Comparison of ENCODE assay signal across 7 mouse cellular contexts in the genomic region with DNA sequence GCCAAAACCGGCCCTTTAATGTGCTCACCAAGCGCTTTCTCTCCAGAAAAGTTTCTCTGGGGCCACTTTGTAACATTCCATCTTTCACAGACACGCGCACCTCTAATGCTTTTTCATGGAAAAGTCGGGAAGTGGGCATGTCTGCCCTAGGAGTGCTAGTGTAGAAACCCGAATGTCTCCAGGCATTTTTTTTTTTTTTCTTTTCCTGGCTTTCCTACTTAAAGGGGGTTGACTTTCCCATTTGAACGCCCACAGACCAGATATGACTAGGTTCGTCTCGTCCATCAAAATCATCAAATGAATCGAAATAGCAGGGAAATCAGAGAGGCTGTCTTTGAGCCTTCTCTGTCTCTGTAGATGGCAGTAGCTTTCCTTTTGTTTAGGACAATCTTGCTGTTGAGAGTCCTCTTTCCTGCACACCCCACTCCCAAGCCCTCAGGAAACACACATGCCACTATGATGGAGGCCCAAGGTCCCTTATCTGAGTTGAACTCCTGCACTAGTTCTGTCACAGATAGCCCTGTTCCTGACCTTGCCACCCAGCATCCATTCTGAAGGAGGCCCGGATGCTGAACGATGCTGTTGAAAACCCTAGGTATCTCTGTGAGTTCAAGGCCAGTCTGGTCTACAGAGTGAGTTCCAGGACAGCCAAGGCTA. TPM values are rescaled to one million over a fixed set of nuclear protein-coding genes. Genes with fewer than 3 reads are reported as not detected.
DNase-seq lines count a peak whose midpoint lies in the region; ATAC-seq and TF ChIP-seq lines count a peak whose summit lies in the region.

No protein-coding gene starts in this region.

- TF ChIP-seq CTCF in heart, postnatal 0 days (IDR thresholded peaks at IDR 0.05; ENCODE audit: low read depth): 0 out of 2 replicates have a peak, but pooled peaks have one; percentile 10

- peaks cover 4% of the 10 kb centered on the region for H3K36me3 ChIP-seq in heart, postnatal 0 days (replicated peaks; ENCODE audit: control insufficient read depth, insufficient read depth, low read length)
- peaks cover 17% of the 10 kb centered on the region for H3K36me3 ChIP-seq in liver, embryonic 15.5 days (replicated peaks)
- H3K36me3 ChIP-seq in neural tube, embryonic 15.5 days: peaks cover 1% of the 10 kb centered on the region; the same call in 1 of the 2 replicates

- 12% methylated on average over 12 of the region's 12 CpGs for WGBS in heart, postnatal 0 days
- WGBS in liver, embryonic 15.5 days (ENCODE audit: insufficient replicate concordance): 3% methylated on average over 12 of the region's 12 CpGs
- WGBS in neural tube, embryonic 15.5 days: 18% methylated on average over 12 of the region's 12 CpGs

- no peaks in the 10 kb centered on the region for H3K27me3 ChIP-seq in heart, postnatal 0 days (ENCODE audit: control insufficient read depth, insufficient read depth, low read length)
- H3K27me3 ChIP-seq in liver, embryonic 15.5 days: no peaks in the 10 kb centered on the region
- no peaks in the 10 kb centered on the region for H3K27me3 ChIP-seq in neural tube, embryonic 15.5 days (replicated peaks)

- H3K4me3 ChIP-seq in heart, postnatal 0 days (ENCODE audit: low read depth, low read length): peak overlapping the region; percentile 87
- peak overlapping the region; percentile 100 for H3K4me3 ChIP-seq in liver, embryonic 15.5 days (replicated peaks)
- H3K4me3 ChIP-seq in neural tube, embryonic 15.5 days (replicated peaks): peak overlapping the region; percentile 98

- H3K27ac ChIP-seq in heart, postnatal 0 days (ENCODE audit: low read depth): peak overlapping the region; percentile 95
- H3K27ac ChIP-seq in liver, embryonic 15.5 days (replicated peaks): peak overlapping the region; percentile 99
- H3K27ac ChIP-seq in neural tube, embryonic 15.5 days (replicated peaks): peak overlapping the region; percentile 98

- H3K4me1 ChIP-seq in heart, postnatal 0 days (ENCODE audit: control insufficient read depth, insufficient read depth): peaks cover 16% of the 10 kb centered on the region; the same call in 1 of the 2 replicates
- peaks cover 46% of the 10 kb centered on the region for H3K4me1 ChIP-seq in liver, embryonic 15.5 days (replicated peaks)
- H3K4me1 ChIP-seq in neural tube, embryonic 15.5 days: peaks cover 23% of the 10 kb centered on the region

- peak overlapping the region; percentile 68 for H3K4me2 ChIP-seq in heart, postnatal 0 days (ENCODE audit: low read depth, low read length)
- H3K4me2 ChIP-seq in liver, embryonic 15.5 days: peak overlapping the region; percentile 92
- peak overlapping the region; percentile 70 for H3K4me2 ChIP-seq in neural tube, embryonic 15.5 days

- DNase-seq in 416B (ENCODE audit: low read depth): peak; percentile 74
- DNase-seq in CD4-positive helper T cell, adult 2 months (ENCODE audit: low read depth, low spot score): peak; percentile 51
- peak; percentile 45 for DNase-seq in embryo, embryonic 9.5 days (ENCODE audit: extremely low spot score)
- DNase-seq in heart, postnatal 0 days (ENCODE audit: low spot score): peak; percentile 40
- DNase-seq in gastrocnemius, postnatal 25 days: no peak

- H3K9ac ChIP-seq in heart, postnatal 0 days (replicated peaks; ENCODE audit: low read depth, low read length): peak overlapping the region; percentile 48; the same call in 1 of the 2 replicates
- peak overlapping the region; percentile 63 for H3K9ac ChIP-seq in liver, embryonic 15.5 days
- H3K9ac ChIP-seq in neural tube, embryonic 15.5 days (replicated peaks): peak overlapping the region; percentile 47

- ATAC-seq in heart, postnatal 0 days (ENCODE audit: insufficient read depth, low read depth): no peak
- ATAC-seq in liver, embryonic 15.5 days (ENCODE audit: insufficient read depth): peak; percentile 47
- ATAC-seq in neural tube, embryonic 15.5 days (ENCODE audit: low FRiP score): no peak

- H3K9me3 ChIP-seq in heart, postnatal 0 days (replicated peaks; ENCODE audit: control insufficient read depth, low read length): no peaks in the 10 kb centered on the region
- no peaks in the 10 kb centered on the region for H3K9me3 ChIP-seq in liver, embryonic 15.5 days (replicated peaks)
- no peaks in the 10 kb centered on the region for H3K9me3 ChIP-seq in neural tube, embryonic 15.5 days (replicated peaks)

- no peak; the same call in 1 of the 2 replicates for TF ChIP-seq EP300 in heart, postnatal 0 days (IDR thresholded peaks at IDR 0.05; ENCODE audit: low read depth)

RNA-seq across cellular contexts. Expression of gene Srrm1, which starts 0.8 kb away (rescaled TPM):
- total RNA-seq in heart, postnatal 0 days (2014; rRNA removed; ENCODE audit: low replicate concordance): 18.6 and 22.6 TPM in 2 replicates
- polyA plus RNA-seq in heart, postnatal 0 days (2015; fragmentation: Nextera tagmentation; extraction: Ambion mirVana): 85.0 and 99.6 TPM in 2 replicates
- polyA plus RNA-seq in liver, embryonic 15.5 days (2015; fragmentation: Nextera tagmentation; extraction: Ambion mirVana): 86.1 and 108 TPM in 2 replicates
- polyA plus RNA-seq in neural tube, embryonic 15.5 days (2015; fragmentation: Nextera tagmentation; extraction: Ambion mirVana): 174 and 181 TPM in 2 replicates
- total RNA-seq in gastrocnemius, postnatal 25 days (2021): 10 to 100 TPM; 52.9 to 58.1 TPM

RNA-seq across cellular contexts. Expression of gene Ncmap, which starts 44.1 kb away (rescaled TPM):
- 0.15 TPM in 1 of 2 replicates, not detected in the other for total RNA-seq in heart, postnatal 0 days (2014; rRNA removed; ENCODE audit: low replicate concordance)
- 0.14 and 0.16 TPM in 2 replicates for polyA plus RNA-seq in heart, postnatal 0 days (2015; fragmentation: Nextera tagmentation; extraction: Ambion mirVana)
- polyA plus RNA-seq in liver, embryonic 15.5 days (2015; fragmentation: Nextera tagmentation; extraction: Ambion mirVana): 0.12 TPM in 1 of 2 replicates, not detected in the other
- polyA plus RNA-seq in neural tube, embryonic 15.5 days (2015; fragmentation: Nextera tagmentation; extraction: Ambion mirVana): 1.7 and 2.2 TPM in 2 replicates
- 1 to 10 TPM; 4.0 to 4.2 TPM for total RNA-seq in gastrocnemius, postnatal 25 days (2021)
